9 mouse cellular contexts compared by ENCODE assay signal in the genomic region with DNA sequence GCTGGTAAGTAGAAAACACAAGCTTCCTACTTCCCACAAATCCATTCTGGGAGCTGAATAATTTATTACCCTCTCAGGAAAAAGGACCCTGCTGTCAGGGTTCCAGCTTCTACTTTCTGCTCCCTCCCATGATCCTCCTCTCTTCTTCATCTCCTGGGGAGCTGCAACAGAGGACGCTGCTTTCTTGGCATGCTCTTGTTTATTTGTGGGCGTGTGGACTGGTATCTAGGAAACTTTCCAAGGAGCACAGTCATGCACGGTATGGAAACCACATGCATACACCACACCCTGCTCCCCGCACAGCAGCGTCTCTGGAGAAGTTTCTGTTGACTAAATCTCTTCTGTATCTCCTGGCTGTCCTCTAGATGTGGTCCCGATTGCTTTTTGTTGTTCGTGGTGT.
A peak's percentile ranks its signal among the peaks of the same experiment; 100 is the strongest.
DNase-seq lines count a peak whose midpoint lies in the region; ATAC-seq and TF ChIP-seq lines count a peak whose summit lies in the region.
"Had no signal": no experiment of that assay in that cellular context is flagged by ENCODE, and none has a peak within 500 bp of the region (broad histone marks: within the 10 kb centered on the region; RNA-seq: fewer than 3 reads in every experiment).

No protein-coding gene starts in this region.

- no peak overlapping the region for H3K4me3 ChIP-seq in hindbrain, embryonic 13.5 days
- H3K4me3 ChIP-seq in hindbrain, embryonic 11.5 days (ENCODE audit: low read depth, low read length) = no peak overlapping the region
- H3K4me3 ChIP-seq in embryonic fibroblast, embryonic 13.5 days (ENCODE audit: insufficient read depth, low read length) = no peak overlapping the region

- no peak for TF ChIP-seq POLR2A in embryonic fibroblast, embryonic 13.5 days (IDR thresholded peaks at IDR 0.05; ENCODE audit: low read depth, low read length)

- DNase-seq in hindbrain, embryonic 11.5 days (ENCODE audit: low spot score) = no peak
- peak; percentile 50 for DNase-seq in 416B (ENCODE audit: low read depth)
- DNase-seq in lung, postnatal 25 days (ENCODE audit: low spot score) = peak; percentile 12
- no peak for DNase-seq in testis, postnatal 14 days (ENCODE audit: low spot score)
- DNase-seq in ovary, postnatal 14 days (ENCODE audit: low spot score) = no peak
- no peak for DNase-seq in cerebellum, adult 9-11 months

- no peak overlapping the region for H3K9ac ChIP-seq in hindbrain, embryonic 13.5 days
- no peak overlapping the region for H3K9ac ChIP-seq in hindbrain, embryonic 11.5 days (ENCODE audit: low read depth, low read length)

- peak overlapping the region; percentile 41; the same call in 1 of the 2 replicates for H3K27ac ChIP-seq in hindbrain, embryonic 13.5 days
- H3K27ac ChIP-seq in hindbrain, embryonic 11.5 days (ENCODE audit: low read depth, low read length) = no peak overlapping the region
- peak overlapping the region; percentile 98 for H3K27ac ChIP-seq in embryonic fibroblast, embryonic 13.5 days (ENCODE audit: insufficient read depth, low read length)

- peaks cover 24% of the 10 kb centered on the region for H3K4me1 ChIP-seq in hindbrain, embryonic 13.5 days (replicated peaks)
- no peaks in the 10 kb centered on the region for H3K4me1 ChIP-seq in hindbrain, embryonic 11.5 days (replicated peaks; ENCODE audit: control insufficient read depth, insufficient read depth, low read length)
- peaks cover 2% of the 10 kb centered on the region; the same call in 1 of the 2 replicates for H3K4me1 ChIP-seq in embryonic fibroblast, embryonic 13.5 days (ENCODE audit: control insufficient read depth, insufficient read depth, low read length)

- H3K27me3 ChIP-seq in hindbrain, embryonic 13.5 days = no peaks in the 10 kb centered on the region
- H3K27me3 ChIP-seq in hindbrain, embryonic 11.5 days (ENCODE audit: control insufficient read depth, insufficient read depth, low read length) = no peaks in the 10 kb centered on the region

- peaks cover 16% of the 10 kb centered on the region for H3K36me3 ChIP-seq in hindbrain, embryonic 13.5 days
- H3K36me3 ChIP-seq in hindbrain, embryonic 11.5 days (ENCODE audit: control insufficient read depth, insufficient read depth, low read length) = 0 out of 2 replicates have a peak, but pooled peaks cover 3% of the 10 kb centered on the region
- H3K36me3 ChIP-seq: G1E had no signal

- ATAC-seq in hindbrain, embryonic 13.5 days (ENCODE audit: low FRiP score) = peak; percentile 69; the same call in 1 of the 2 replicates
- no peak for ATAC-seq in hindbrain, embryonic 11.5 days (ENCODE audit: low FRiP score)

- H3K9me3 ChIP-seq in hindbrain, embryonic 13.5 days = no peaks in the 10 kb centered on the region
- no peaks in the 10 kb centered on the region; the same call in 1 of the 2 replicates for H3K9me3 ChIP-seq in hindbrain, embryonic 11.5 days (ENCODE audit: control insufficient read depth, low read length)

- 58% methylated on average over 7 of the region's 7 CpGs for WGBS in hindbrain, embryonic 13.5 days
- WGBS in hindbrain, embryonic 11.5 days = 65% methylated on average over 7 of the region's 7 CpGs

- no peak overlapping the region for H3K4me2 ChIP-seq in hindbrain, embryonic 13.5 days
- H3K4me2 ChIP-seq in hindbrain, embryonic 11.5 days (replicated peaks; ENCODE audit: low read depth, low read length) = no peak overlapping the region

- no peak for TF ChIP-seq CTCF in embryonic fibroblast, embryonic 13.5 days (IDR thresholded peaks at IDR 0.05; ENCODE audit: borderline replicate concordance, insufficient read depth, low read length)

Comparison
In these comparisons a context has a peak if more than half of its experiments do, and no peak if none do; other contexts are left out.
1. DNase-seq: peak in 416B (single experiment) and lung, postnatal 25 days (single experiment); none in hindbrain, embryonic 11.5 days (single experiment), testis, postnatal 14 days (single experiment), ovary, postnatal 14 days (single experiment) and cerebellum, adult 9-11 months (single experiment).